Mouse (Mus musculus): ENCODE data around the gene Try4.
"Not testable (repeated sequence)": the region's sequence is repeated elsewhere in the genome, so short reads cannot be mapped to it uniquely, and the experiment has no call there.

The Try4 gene

DNA sequence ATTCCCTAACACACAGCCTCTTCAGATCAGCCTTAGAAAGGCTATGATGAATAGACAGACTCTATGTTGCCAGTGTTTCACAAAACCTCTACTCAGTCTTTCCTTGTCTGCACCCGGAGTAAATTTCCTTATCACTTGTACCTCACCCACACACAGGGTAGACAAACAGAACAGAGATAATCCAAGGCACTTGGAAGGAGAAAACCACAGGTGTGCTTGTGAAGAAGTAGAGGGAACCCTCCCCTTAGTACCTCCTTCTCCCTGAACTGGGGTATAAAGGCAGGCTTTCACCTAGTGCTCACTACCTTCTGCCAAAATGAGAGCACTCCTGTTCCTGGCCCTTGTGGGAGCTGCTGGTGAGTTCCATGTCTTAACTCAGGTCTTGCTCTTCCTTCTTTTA lies at the start of gene Try4:
Gene Try4, plus strand, starts transcription at position 301 of the 400 bp plus-strand sequence.
- DNase-seq (ENCODE audit: low read depth, low spot score) = no peak

- DNase-seq (ENCODE audit: low read depth, low spot score) = not testable (repeated sequence)
These were observed 48.8 kb upstream of the Try4 start for GRCm38 (mm10) chr6:41253314-41253713.

DNA sequence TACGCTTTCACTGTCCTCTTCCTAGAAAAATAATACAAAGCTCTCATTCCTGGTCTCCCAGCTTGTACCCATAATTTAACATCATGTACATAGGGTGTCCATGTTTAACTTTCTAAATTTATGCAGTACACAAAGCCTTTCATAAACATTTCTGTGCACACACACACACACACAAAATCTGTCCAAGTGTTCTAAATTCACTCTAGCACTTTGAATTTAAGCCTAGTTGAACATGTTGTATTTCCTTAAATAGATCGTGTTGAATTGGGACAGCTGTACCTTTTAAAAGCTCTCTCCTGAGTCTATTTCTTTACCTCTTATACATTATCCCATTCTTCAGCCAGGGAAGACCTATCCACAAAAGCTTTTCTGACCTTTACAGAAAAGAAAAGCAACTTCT lies 45.6 kb upstream of the Try4 start:
- no peak for DNase-seq (ENCODE audit: low read depth, low spot score)

GRCm38 (mm10) chr6:41257432-41257831 lies 44.6 kb upstream of the Try4 start:
- DNase-seq (ENCODE audit: low read depth, low spot score) = no peak

DNA sequence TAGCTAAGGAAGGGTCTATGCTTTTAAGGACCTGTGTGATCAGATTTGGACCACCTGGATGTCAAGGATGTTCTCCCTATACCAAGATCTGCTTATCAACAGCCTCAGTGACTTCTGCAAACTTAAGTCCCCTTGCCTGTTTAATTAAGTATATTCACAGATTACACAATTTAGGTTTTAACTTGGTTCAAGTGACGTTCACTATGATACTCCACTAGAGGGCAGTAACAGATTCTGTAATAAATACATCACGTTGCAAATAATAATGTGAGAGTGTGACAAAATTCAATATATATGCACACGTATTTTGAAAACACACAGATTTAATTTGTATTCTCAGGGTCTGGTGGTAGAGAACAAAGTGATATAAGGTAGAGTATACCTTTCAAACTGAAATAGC lies 39.3 kb upstream of the Try4 start:
- DNase-seq (ENCODE audit: low read depth, low spot score) = no peak

DNA sequence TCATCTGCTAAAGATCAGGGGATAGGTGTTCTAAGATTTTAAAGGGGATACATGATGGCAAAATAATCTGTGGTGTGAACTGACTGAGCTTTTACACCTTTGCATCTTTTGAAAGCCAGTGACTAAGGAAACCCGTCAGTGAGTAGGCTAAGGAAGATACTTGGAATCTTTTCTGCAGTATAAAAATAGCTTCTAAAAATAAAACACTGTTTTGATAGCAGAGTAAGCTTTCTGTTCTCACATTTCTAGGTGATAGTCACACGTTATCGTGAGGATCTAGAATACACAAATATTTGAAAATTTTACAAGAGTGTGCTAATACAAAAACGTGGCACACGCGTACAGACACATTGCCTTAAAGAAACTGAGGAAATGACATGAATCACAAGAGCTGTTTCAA lies 35.9 kb upstream of the Try4 start:
- no peak for DNase-seq (ENCODE audit: low read depth, low spot score)

DNA sequence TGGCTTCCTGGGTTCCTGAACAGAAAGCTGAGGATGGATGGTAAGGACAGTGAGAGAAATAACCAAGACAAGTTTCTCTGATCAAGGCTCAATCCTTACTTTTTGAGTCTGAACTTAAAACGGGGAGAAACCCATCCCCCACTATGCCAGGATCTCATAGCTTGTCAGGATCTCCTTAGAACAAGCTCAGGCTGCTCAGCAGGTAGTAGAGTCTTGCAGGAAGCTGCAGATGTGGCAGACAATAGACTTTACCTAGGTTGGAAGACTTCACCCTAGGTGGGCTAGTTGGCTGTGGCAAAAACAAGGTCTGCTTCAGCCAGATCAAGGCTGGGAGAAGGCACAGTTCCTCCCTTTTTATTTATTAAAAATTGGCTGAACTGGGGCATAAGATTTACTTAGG lies 3.8 kb upstream of the Try4 start:
- DNase-seq (ENCODE audit: low read depth, low spot score) = no peak

DNA sequence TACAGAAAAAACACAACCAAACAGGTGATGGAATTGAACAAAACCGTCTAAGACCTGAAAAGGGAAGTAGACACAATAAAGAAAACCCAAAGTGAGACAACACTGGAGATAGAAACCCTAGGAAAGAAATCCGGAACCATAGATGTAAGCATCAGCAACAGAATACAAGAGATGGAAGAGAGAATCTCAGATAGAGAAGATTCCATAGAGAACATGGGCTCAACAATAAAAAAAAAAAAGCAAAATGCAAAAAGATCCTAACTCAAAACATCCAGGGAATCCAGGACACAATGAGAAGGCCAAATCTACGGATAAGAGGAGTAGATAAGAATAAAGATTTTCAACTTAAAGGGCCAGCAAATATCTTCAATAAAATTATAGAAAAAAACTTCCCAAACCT lies 14.7 kb downstream of the Try4 start, which contains the start of gene Try5:
Gene Try5, minus strand, starts transcription at position 101 of the 400 bp plus-strand sequence.
- DNase-seq (ENCODE audit: low read depth, low spot score) = not testable (repeated sequence)

DNA sequence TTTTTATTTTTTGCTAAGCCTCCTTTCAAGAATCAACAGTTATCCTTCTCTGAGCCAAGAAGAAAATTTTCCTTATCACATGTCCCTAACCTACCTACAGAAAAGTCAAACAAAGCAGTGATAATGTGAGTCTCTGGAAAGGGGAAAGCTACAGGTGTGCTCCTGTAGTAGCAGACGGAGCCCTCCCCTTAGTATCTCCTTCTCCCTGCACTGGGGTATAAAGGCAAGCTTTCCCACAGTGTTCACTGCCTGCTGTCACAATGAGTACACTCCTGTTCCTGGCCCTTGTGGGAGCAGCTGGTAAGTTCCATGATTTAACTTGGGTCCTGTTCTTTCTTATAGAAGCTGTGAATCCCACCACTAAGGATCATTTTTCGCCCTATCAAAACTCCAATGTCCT lies 51.9 kb downstream of the Try4 start, which contains the start of gene Try10:
Gene Try10, plus strand, starts transcription at position 174 of the 400 bp plus-strand sequence.
- DNase-seq (ENCODE audit: low read depth, low spot score) = no peak
